Mouse (Mus musculus) urinary bladder, adult 2 months (tissue): ENCODE measurements around the gene Gjb2. TPM values are rescaled to one million over a fixed set of nuclear protein-coding genes. Genes with fewer than 3 reads are reported as not detected.
"Not testable (repeated sequence)": the region's sequence is repeated elsewhere in the genome, so short reads cannot be mapped to it uniquely, and the experiment has no call there.

ENCODE experiments used
- DNase-seq: peaks from one replicate; pipeline ENCODE4 v3.0.0; 2022; ENCODE audit warnings: low spot score
- polyA plus RNA-seq: library from polyadenylated mRNA; depleted of rRNA; stranded (reverse); fragments of >200 nt; gene quantifications from 2 replicates; pipeline ENCODE4 v1.2.3, GENCODE M21; 2012; rRNA removed

The Gjb2 gene
- polyA plus RNA-seq, 1 experiment, result 6.5 TPM

DNA sequence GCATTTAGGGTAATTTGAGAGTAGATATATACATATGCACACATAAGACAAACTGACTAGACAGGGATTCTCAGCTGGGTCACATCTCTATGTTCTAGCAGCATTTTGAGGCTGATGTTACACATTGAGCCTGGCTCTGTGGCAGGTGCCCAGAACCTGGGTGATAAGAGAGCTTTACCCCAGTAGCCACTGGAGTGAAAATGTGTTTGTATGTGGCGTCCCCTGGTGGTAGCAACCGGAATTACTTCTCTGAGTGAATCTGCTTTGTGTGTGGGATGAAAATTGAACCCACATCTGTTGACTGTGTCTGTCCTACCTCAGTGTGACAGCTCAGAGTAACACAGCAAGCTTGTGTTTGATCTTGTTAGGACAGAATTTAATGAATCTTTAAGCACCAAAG lies 34.6 kb downstream of the Gjb2 start:
- not testable (repeated sequence) for DNase-seq

DNA sequence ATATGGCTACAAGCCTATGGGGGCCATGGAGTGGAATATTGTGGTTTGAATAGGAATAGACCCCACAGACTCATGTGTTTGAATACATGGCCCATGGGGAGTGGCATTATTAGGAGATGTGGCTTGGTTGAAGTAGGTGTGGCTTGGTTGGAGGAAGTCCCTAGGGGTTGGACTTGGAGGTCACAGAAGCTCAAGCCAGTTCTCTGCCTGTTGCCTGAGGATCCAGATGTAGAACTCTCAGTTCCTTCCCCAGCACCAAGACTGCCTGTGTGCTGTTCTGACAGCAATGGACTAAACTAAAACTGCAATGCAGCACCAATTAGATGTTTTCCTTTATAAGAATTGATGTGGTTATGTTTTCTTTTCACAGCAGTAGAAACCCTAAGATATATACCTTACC lies 38.4 kb downstream of the Gjb2 start:
- DNase-seq, result no peak

DNA sequence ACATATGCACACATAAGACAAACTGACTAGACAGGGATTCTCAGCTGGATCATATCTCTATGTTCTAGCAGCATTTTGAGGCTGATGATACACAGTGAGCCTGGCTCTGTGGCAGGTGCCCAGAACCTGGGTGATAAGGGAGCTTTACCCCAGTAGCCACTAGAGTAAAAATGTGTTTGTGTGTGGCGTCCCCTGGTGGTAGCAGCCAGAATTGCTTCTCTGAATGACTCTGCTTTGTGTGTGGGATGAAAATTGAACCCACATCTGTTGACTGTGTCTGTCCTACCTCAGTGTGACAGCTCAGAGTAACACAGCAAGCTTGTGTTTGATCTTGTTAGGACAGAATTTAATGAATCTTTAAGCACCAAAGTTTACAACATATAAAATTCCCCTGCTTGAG lies 44.5 kb downstream of the Gjb2 start:
- DNase-seq, result peak; percentile 44

DNA sequence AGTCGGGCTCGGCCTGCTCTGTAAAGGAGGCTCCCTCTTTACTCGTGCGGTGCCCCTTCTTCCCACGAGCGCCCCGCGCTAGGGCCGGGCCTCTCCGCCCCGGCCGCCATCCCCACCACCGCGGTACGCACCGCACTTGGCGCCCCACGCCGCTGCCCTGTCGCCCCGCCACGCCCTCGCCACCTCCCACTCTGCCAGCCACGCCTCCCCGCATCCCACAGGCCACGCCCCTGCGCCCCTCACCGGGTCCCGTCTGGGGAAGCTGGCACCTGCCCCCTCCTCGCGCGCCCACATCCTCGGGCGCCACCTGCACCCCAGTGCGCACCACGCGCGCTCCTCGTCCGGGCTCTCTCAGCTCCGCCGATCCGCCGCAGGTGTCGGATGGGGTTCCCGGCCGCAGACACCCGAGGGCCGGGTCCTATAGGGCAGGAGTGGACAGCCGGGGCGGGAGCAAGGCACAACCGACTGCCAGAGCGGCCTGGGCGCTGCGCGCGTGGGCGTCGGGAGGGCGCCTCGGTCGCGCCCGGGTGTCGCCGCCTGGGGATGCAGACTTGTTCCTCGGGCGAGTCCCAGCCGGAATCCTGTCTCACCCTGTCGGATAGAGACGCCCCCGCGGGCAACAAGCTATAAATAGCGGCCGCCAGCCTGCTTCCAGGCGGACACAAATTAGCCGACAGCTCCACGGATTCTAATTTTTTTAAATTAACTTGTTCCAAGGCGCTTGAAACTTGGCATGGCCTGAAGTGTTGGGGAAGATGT lies 46.8 kb downstream of the Gjb2 start, which contains the start of gene Gja3:
Gja3 (minus strand) TSS at position 538 of the 759 bp plus-strand sequence.
- no peak for DNase-seq

DNA sequence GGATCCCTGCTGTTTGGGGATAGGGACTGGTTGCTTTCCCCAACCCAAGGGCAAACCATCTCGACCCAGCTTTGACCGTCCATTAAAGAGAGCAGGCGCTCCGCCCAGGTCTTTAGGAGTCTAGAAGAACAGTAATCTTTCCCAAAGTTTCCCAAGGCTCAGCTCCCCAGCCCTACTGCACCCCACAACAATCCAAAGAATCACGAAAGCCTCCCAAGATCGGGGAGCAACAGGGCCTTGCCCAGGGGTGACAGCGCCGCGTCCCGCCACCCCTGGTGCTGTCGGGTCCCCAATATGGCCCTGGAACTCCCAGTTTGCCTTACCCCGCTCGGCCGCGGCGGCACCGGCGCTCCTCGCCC lies 47.3 kb downstream of the Gjb2 start:
- DNase-seq, result no peak

DNA sequence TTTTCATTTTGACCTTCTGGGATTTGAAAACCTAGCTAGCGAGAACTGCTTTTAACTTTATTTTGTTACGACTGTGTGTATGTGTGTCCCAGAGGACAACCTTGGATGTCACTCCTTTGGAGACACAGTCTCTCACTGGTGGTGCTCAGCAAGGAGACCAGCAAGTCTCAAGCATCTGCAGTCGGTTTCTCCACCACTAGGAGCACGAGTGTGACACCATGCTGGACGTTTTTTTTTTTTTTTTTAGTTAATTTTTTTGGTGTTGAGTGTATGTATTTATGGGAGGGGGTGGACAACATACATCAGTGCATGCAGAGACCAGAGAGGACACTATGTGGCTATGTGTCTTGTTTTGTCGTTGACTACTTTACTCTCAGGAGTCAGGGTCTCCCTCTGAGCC lies 51.8 kb downstream of the Gjb2 start:
- no peak for DNase-seq

Other genes starting within 250 kb of the Gjb2 start
- gene Zmym2, start 218.0 kb downstream of the Gjb2 start, polyA plus RNA-seq, result 31.5 and 35.1 TPM in 2 replicates
- gene Gja3, start 46.6 kb downstream of the Gjb2 start, polyA plus RNA-seq, result not detected in 2 replicates
- gene Gm4491, start 11.2 kb upstream of the Gjb2 start, polyA plus RNA-seq, result 0.12 TPM in 1 of 2 replicates, not detected in the other
- gene Gjb6, start 28.9 kb upstream of the Gjb2 start, polyA plus RNA-seq, result 55.0 and 56.2 TPM in 2 replicates